Mouse (Mus musculus): ENCODE results near the gene Mpp2. TPM values are rescaled to one million over a fixed set of nuclear protein-coding genes. Genes with fewer than 3 reads are reported as not detected.

Gene Mpp2
- polyA plus RNA-seq, 1 experiment, result 4.9 TPM

DNA sequence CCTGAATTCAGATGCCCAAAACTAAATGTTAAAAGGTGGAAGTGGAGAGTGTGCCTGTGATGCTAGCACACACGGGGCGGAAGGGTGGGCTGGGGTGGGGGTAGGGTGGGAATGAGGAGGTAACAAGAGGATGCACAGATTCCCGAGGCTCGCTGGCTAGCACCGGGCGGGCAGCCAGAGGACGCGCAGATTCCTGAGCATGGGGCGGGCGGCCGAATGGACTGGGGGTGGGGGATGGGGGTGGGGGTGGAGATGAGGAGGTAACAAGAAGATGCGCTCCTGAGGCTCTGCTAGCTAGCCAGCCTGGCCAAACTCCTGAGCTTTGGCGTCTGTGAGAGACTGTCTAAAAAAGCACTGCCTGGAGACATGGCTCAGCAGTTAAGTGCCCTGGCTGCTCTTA is 17.9 kb downstream of the Mpp2 start:
- Histone ChIP-seq H3K27me3 (replicated peaks; ENCODE audit: control insufficient read depth, insufficient read depth, low read length) (no peaks in the 10 kb centered on the region), H3K36me3 (ENCODE audit: control insufficient read depth, insufficient read depth, low read length) (no peaks in the 10 kb centered on the region), H3K27ac (ENCODE audit: insufficient read depth, low read depth, low read length) (no peak overlapping the region), H3K4me1 (ENCODE audit: control insufficient read depth, insufficient read depth, low read length) (no peaks in the 10 kb centered on the region), H3K4me3 (ENCODE audit: insufficient read depth, low read depth, low read length) (no peak overlapping the region)
- no peak for DNase-seq
- WGBS, result 18% methylated on average over 13 of the region's 13 CpGs
- TF ChIP-seq POLR2A (IDR thresholded peaks at IDR 0.05; ENCODE audit: low read depth, low read length), result no peak
- no peak for TF ChIP-seq CTCF (conservative IDR thresholded peaks at IDR 0.05; ENCODE audit: insufficient read depth, insufficient read length, low read depth, low read length)

DNA sequence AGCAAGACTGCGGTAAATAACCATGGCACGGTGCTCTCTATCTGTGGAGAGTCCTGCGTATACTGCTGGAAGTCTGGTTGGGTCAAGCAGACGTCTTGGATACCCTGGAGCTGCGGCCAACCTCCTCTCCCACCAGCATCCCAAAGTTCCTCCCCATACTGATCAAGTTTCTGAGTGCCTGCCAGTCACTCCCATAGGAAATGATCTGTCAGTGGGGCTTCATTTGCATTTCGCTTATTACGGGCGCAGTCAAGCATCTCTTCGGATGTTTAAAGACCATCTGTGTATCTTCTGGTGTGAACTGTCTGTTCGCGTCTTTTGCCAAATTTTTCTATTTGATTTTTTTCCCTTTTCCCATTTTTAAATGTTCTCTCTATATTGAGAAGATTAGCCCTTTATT is 18.7 kb downstream of the Mpp2 start:
- Histone ChIP-seq H3K4me3 (ENCODE audit: insufficient read depth, low read depth, low read length) (no peak overlapping the region), H3K36me3 (ENCODE audit: control insufficient read depth, insufficient read depth, low read length) (no peaks in the 10 kb centered on the region), H3K4me1 (ENCODE audit: control insufficient read depth, insufficient read depth, low read length) (no peaks in the 10 kb centered on the region), H3K27ac (ENCODE audit: insufficient read depth, low read depth, low read length) (no peak overlapping the region), H3K27me3 (replicated peaks; ENCODE audit: control insufficient read depth, insufficient read depth, low read length) (no peaks in the 10 kb centered on the region)
- TF ChIP-seq POLR2A (IDR thresholded peaks at IDR 0.05; ENCODE audit: low read depth, low read length) (no peak), CTCF (conservative IDR thresholded peaks at IDR 0.05; ENCODE audit: insufficient read depth, insufficient read length, low read depth, low read length) (no peak)
- WGBS, result 74% methylated on average over 11 of the region's 11 CpGs
- no peak for DNase-seq

DNA sequence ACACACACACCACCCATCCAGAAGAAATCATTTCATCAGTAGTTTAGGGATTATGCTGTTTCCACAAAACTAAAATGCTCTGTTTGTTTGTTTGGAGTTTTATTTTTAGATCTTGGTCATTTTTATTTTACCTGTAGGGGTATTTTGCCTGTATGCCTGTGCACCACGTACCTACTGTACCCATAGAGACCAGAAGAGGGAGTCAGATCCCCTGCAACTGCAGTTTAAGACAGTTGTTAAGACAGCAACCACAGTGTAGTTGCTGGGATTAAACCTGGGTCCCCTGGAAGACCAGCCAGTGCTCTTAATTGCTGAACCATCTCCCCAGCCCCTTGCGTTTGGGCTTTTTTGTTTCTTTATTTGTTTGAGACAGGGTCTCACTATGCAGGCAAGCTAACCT is 19.3 kb downstream of the Mpp2 start:
- DNase-seq, result no peak
- WGBS, result 70% methylated on average over 2 of the region's 2 CpGs
- Histone ChIP-seq H3K4me1 (ENCODE audit: control insufficient read depth, insufficient read depth, low read length) (no peaks in the 10 kb centered on the region), H3K27ac (ENCODE audit: insufficient read depth, low read depth, low read length) (no peak overlapping the region), H3K4me3 (ENCODE audit: insufficient read depth, low read depth, low read length) (no peak overlapping the region), H3K36me3 (ENCODE audit: control insufficient read depth, insufficient read depth, low read length) (no peaks in the 10 kb centered on the region), H3K27me3 (replicated peaks; ENCODE audit: control insufficient read depth, insufficient read depth, low read length) (no peaks in the 10 kb centered on the region)
- TF ChIP-seq CTCF (conservative IDR thresholded peaks at IDR 0.05; ENCODE audit: insufficient read depth, insufficient read length, low read depth, low read length), result peak; percentile 49
- no peak for TF ChIP-seq POLR2A (IDR thresholded peaks at IDR 0.05; ENCODE audit: low read depth, low read length)

DNA sequence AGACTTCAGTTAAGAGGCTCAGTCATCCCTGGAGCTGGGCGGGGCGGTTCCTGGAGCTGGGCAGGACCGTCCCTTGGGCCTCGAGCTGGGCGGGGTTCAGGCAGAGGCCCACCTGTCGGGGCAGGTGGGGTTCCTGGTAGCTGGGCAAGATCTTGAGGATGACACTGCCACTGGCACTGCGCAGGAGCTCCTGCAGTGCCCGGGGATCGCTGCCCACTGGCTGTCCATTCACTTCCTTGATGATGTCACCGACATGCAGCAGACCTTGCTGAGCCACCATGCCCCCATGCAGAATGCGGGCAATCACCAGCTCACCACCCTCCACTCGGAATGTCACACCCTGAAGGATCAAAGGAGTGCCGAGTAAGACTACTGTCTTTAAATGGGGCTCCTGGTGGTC is 25.2 kb downstream of the Mpp2 start:
- H3K36me3 ChIP-seq (ENCODE audit: control insufficient read depth, insufficient read depth, low read length), result no peaks in the 10 kb centered on the region
- TF ChIP-seq CTCF (conservative IDR thresholded peaks at IDR 0.05; ENCODE audit: insufficient read depth, insufficient read length, low read depth, low read length) (no peak), POLR2A (IDR thresholded peaks at IDR 0.05; ENCODE audit: low read depth, low read length) (no peak)
- no peak for DNase-seq
- no peak overlapping the region for H3K27ac ChIP-seq (ENCODE audit: insufficient read depth, low read depth, low read length)
- H3K27me3 ChIP-seq (replicated peaks; ENCODE audit: control insufficient read depth, insufficient read depth, low read length), result no peaks in the 10 kb centered on the region
- 84% methylated on average over 13 of the region's 13 CpGs for WGBS
- no peak overlapping the region for H3K4me3 ChIP-seq (ENCODE audit: insufficient read depth, low read depth, low read length)
- no peaks in the 10 kb centered on the region for H3K4me1 ChIP-seq (ENCODE audit: control insufficient read depth, insufficient read depth, low read length)

DNA sequence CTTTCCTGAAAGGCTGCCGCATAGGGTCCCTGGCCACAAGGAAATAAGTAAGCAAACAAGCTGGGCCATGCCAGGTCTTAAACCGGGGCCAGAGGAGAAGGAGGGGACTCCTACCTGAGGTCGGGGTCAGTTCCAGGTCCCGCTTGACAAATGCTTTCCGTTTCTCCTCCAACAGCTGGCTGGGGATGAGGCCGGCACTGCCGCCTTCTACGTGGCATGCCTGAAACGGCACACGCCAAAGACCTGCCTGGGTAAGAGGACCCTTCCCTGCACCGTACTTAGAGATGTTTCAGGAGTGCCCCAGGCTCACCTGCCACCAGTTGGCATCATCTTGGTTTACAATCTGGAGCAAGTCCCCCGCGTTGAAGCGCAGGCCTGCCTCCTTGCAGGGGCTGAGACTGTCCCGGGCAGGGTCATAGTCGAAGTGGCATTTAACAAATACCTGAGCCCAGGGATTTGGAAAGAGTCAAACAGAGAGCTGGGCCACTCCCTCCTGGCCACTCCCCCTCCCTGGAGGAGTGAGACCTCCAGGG is 26.3 kb downstream of the Mpp2 start:
- Histone ChIP-seq H3K27ac (ENCODE audit: insufficient read depth, low read depth, low read length) (no peak overlapping the region), H3K4me1 (ENCODE audit: control insufficient read depth, insufficient read depth, low read length) (no peaks in the 10 kb centered on the region), H3K27me3 (replicated peaks; ENCODE audit: control insufficient read depth, insufficient read depth, low read length) (no peaks in the 10 kb centered on the region), H3K4me3 (ENCODE audit: insufficient read depth, low read depth, low read length) (no peak overlapping the region), H3K36me3 (ENCODE audit: control insufficient read depth, insufficient read depth, low read length) (no peaks in the 10 kb centered on the region)
- 52% methylated on average over 16 of the region's 16 CpGs for WGBS
- TF ChIP-seq POLR2A (IDR thresholded peaks at IDR 0.05; ENCODE audit: low read depth, low read length), result no peak
- no peak for TF ChIP-seq CTCF (conservative IDR thresholded peaks at IDR 0.05; ENCODE audit: insufficient read depth, insufficient read length, low read depth, low read length)
- no peak for DNase-seq

DNA sequence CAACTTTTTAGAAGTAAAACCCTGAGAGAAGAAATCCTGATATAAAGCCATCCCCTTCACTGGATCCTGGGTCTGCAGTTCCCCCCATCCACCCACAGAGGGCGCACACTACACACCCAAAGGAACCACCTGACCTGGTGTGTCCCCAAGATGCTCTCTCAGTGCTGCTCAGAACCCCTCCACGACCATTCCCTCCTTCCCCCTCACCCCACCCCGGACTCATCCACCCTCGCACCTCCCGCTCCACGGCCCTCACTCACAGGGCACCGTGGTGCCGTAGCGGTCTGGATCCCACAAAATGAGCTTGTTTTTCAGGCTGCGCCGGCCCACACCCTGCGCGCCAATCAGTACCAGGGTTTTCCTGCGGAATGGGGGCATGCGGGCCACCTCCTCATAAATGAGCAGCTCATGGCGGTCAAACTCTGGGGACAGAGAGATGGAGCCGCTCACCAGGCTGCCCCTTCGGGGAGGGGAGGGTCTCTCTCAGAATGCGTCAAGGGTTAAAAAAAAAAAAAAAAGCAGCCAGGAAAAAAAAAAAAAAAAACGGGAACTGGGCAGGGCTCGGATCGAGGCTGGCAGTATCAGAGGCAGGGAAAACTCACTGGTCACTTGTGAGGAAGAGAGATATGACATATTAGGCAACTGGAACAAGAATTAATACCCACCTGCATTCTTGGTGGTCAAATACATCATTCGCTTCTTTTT is 26.9 kb downstream of the Mpp2 start:
- Histone ChIP-seq H3K4me3 (ENCODE audit: insufficient read depth, low read depth, low read length) (no peak overlapping the region; the same call in 1 of the 2 replicates), H3K4me1 (ENCODE audit: control insufficient read depth, insufficient read depth, low read length) (no peaks in the 10 kb centered on the region), H3K27me3 (replicated peaks; ENCODE audit: control insufficient read depth, insufficient read depth, low read length) (no peaks in the 10 kb centered on the region), H3K36me3 (ENCODE audit: control insufficient read depth, insufficient read depth, low read length) (no peaks in the 10 kb centered on the region), H3K27ac (ENCODE audit: insufficient read depth, low read depth, low read length) (no peak overlapping the region)
- 8% methylated on average over 23 of the region's 23 CpGs for WGBS
- peak; percentile 95 for TF ChIP-seq CTCF (conservative IDR thresholded peaks at IDR 0.05; ENCODE audit: insufficient read depth, insufficient read length, low read depth, low read length)
- no peak for TF ChIP-seq POLR2A (IDR thresholded peaks at IDR 0.05; ENCODE audit: low read depth, low read length)
- DNase-seq, result peak; percentile 83

DNA sequence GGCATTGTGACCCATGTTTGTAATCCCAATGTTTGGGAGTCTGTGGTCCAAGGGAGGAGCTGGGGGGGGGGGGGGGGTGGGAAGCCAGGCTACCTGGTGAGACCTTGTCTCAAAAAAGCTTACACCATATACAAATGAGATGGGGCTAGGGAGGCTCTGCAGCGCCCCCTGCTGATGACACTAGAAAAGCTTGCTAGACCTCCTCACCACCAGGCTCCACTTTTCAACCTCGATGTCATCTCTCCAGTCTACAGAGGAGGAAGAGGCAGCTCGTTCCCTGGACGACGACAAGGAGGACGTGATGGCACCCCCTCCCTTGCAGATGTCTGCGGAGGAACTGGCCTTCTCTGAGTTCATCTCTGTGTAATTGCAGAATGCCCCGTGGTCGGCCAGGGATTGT is 34.5 kb downstream of the Mpp2 start:
- no peak overlapping the region for H3K4me3 ChIP-seq (ENCODE audit: insufficient read depth, low read depth, low read length)
- no peaks in the 10 kb centered on the region for H3K27me3 ChIP-seq (replicated peaks; ENCODE audit: control insufficient read depth, insufficient read depth, low read length)
- peak; percentile 67 for TF ChIP-seq CTCF (conservative IDR thresholded peaks at IDR 0.05; ENCODE audit: insufficient read depth, insufficient read length, low read depth, low read length)
- no peak for TF ChIP-seq POLR2A (IDR thresholded peaks at IDR 0.05; ENCODE audit: low read depth, low read length)
- H3K27ac ChIP-seq (ENCODE audit: insufficient read depth, low read depth, low read length), result no peak overlapping the region
- H3K36me3 ChIP-seq (ENCODE audit: control insufficient read depth, insufficient read depth, low read length), result no peaks in the 10 kb centered on the region
- 39% methylated on average over 9 of the region's 9 CpGs for WGBS
- peaks cover 4% of the 10 kb centered on the region; the same call in 1 of the 2 replicates for H3K4me1 ChIP-seq (ENCODE audit: control insufficient read depth, insufficient read depth, low read length)
- peak; percentile 54 for DNase-seq
